Comparison of ENCODE assay signal across 15 mouse cellular contexts in genomic region chr16:89613726-89614125, GRCm38 (mm10). TPM values are rescaled to one million over a fixed set of nuclear protein-coding genes. Genes with fewer than 3 reads are reported as not detected.
DNase-seq lines count a peak whose midpoint lies in the region; ATAC-seq lines count a peak whose summit lies in the region.
"Had no signal": no experiment of that assay in that cellular context is flagged by ENCODE, and none has a peak within 500 bp of the region (broad histone marks: within the 10 kb centered on the region; RNA-seq: fewer than 3 reads in every experiment).

No protein-coding gene starts in this region.

- 0 out of 2 replicates have a peak, but pooled peaks cover 4% of the 10 kb centered on the region for H3K4me1 ChIP-seq in forebrain, embryonic 15.5 days
- H3K4me1 ChIP-seq in forebrain, embryonic 12.5 days = no peaks in the 10 kb centered on the region
- no peaks in the 10 kb centered on the region for H3K4me1 ChIP-seq in intestine, embryonic 15.5 days (replicated peaks)
- H3K4me1 ChIP-seq: midbrain, embryonic 12.5 days had no signal

- H3K27me3 ChIP-seq in forebrain, embryonic 15.5 days = no peaks in the 10 kb centered on the region
- H3K27me3 ChIP-seq in forebrain, embryonic 12.5 days = no peaks in the 10 kb centered on the region
- H3K27me3 ChIP-seq in intestine, embryonic 15.5 days (replicated peaks) = no peaks in the 10 kb centered on the region
- H3K27me3 ChIP-seq: midbrain, embryonic 12.5 days had no signal

- peak; percentile 6 to 39 for DNase-seq in layer of hippocampus, postnatal 14 days (ENCODE audit: low spot score in 2 of 2)
- no peak for DNase-seq in layer of hippocampus, adult 9-10 months (ENCODE audit: low spot score)
- DNase-seq in adrenal gland, adult 8-10 months = peak; percentile 27
- peak; percentile 33 for DNase-seq in fat pad, adult 2 months (ENCODE audit: extremely low read depth, low read depth, low spot score)
- DNase-seq in gastrocnemius, adult 18-20 months (ENCODE audit: low spot score) = no peak
- DNase-seq: kidney, postnatal 14 days; lung, adult 2 months; retina, postnatal 1 day had no signal

- H3K4me2 ChIP-seq in forebrain, embryonic 15.5 days (replicated peaks) = no peak overlapping the region
- no peak overlapping the region for H3K4me2 ChIP-seq in forebrain, embryonic 12.5 days
- H3K4me2 ChIP-seq in intestine, embryonic 15.5 days (replicated peaks) = no peak overlapping the region
- H3K4me2 ChIP-seq: midbrain, embryonic 12.5 days had no signal

- 63% methylated on average over 12 of the region's 12 CpGs for WGBS in forebrain, embryonic 15.5 days
- 89% methylated on average over 12 of the region's 12 CpGs for WGBS in forebrain, embryonic 12.5 days
- WGBS in intestine, embryonic 15.5 days = 79% methylated on average over 12 of the region's 12 CpGs

- peak; percentile 58; the same call in 1 of the 2 replicates for ATAC-seq in forebrain, embryonic 15.5 days (replicated peaks)
- no peak for ATAC-seq in forebrain, embryonic 12.5 days (ENCODE audit: low FRiP score)
- ATAC-seq in intestine, embryonic 15.5 days = no peak

- no peaks in the 10 kb centered on the region for H3K36me3 ChIP-seq in forebrain, embryonic 15.5 days
- H3K36me3 ChIP-seq in forebrain, embryonic 12.5 days (replicated peaks) = no peaks in the 10 kb centered on the region
- H3K36me3 ChIP-seq in intestine, embryonic 15.5 days = no peaks in the 10 kb centered on the region
- H3K36me3 ChIP-seq: midbrain, embryonic 12.5 days had no signal

- no peak overlapping the region for H3K9ac ChIP-seq in forebrain, embryonic 15.5 days (replicated peaks)
- H3K9ac ChIP-seq in forebrain, embryonic 12.5 days = no peak overlapping the region
- H3K9ac ChIP-seq in intestine, embryonic 15.5 days = no peak overlapping the region
- H3K9ac ChIP-seq: midbrain, embryonic 12.5 days had no signal

- no peaks in the 10 kb centered on the region for H3K9me3 ChIP-seq in forebrain, embryonic 15.5 days
- no peaks in the 10 kb centered on the region for H3K9me3 ChIP-seq in forebrain, embryonic 12.5 days
- no peaks in the 10 kb centered on the region for H3K9me3 ChIP-seq in intestine, embryonic 15.5 days
- H3K9me3 ChIP-seq: midbrain, embryonic 12.5 days had no signal

- H3K27ac ChIP-seq in forebrain, embryonic 15.5 days (replicated peaks) = no peak overlapping the region
- H3K27ac ChIP-seq in forebrain, embryonic 12.5 days = no peak overlapping the region
- H3K27ac ChIP-seq in intestine, embryonic 15.5 days = no peak overlapping the region
- H3K27ac ChIP-seq: midbrain, embryonic 12.5 days had no signal

- H3K4me3 ChIP-seq in forebrain, embryonic 15.5 days = no peak overlapping the region
- no peak overlapping the region for H3K4me3 ChIP-seq in forebrain, embryonic 12.5 days (replicated peaks)
- no peak overlapping the region for H3K4me3 ChIP-seq in intestine, embryonic 15.5 days (replicated peaks)
- H3K4me3 ChIP-seq: midbrain, embryonic 12.5 days had no signal

RNA-seq across cellular contexts. Expression of gene Krtap11-1, which starts 42.7 kb away (rescaled TPM):
- not detected in 2 replicates for polyA plus RNA-seq in forebrain, embryonic 15.5 days (2015; fragmentation: Nextera tagmentation; extraction: Ambion mirVana)
- polyA plus RNA-seq in forebrain, embryonic 12.5 days (2016; fragmentation: Nextera tagmentation; extraction: Ambion mirVana) = not detected in 2 replicates
- not detected for total RNA-seq in layer of hippocampus, postnatal 14 days (2021)
- not detected for total RNA-seq in adrenal gland, adult 8-10 months (2022)
- polyA plus RNA-seq in intestine, embryonic 15.5 days (2015; fragmentation: Nextera tagmentation; extraction: Ambion mirVana) = not detected in 2 replicates
- total RNA-seq in gastrocnemius, adult 18-20 months (2021) = not detected
- total RNA-seq: hematopoietic stem cell, adult 5-6 weeks had no signal
- polyA plus RNA-seq: limb, embryonic 11.5 days; lung, adult 2 months; midbrain, embryonic 12.5 days; stomach, embryonic 14.5 days had no signal

Comparison
In these comparisons a context has a peak if more than half of its experiments do, and no peak if none do; other contexts are left out.
1. DNase-seq: peak in layer of hippocampus, postnatal 14 days (2 of 2), adrenal gland, adult 8-10 months (single experiment) and fat pad, adult 2 months (single experiment); none in layer of hippocampus, adult 9-10 months (single experiment) and gastrocnemius, adult 18-20 months (single experiment).